Mouse (Mus musculus) heart, embryonic 15.5 days (tissue): ENCODE results near the gene Ccdc62. TPM values are rescaled to one million over a fixed set of nuclear protein-coding genes. Genes with fewer than 3 reads are reported as not detected.
A peak's percentile ranks its signal among the peaks of the same experiment; 100 is the strongest.

ENCODE experiments used
- ATAC-seq: fragments of 200-750 bp; cut with Nextera tagmentation; replicated peaks from 2 replicates; pipeline ENCODE4 v1.8.0; 2017; ENCODE audit warnings: low read depth, moderate TSS enrichment; ENCODE audit not compliant: insufficient number of reproducible peaks, insufficient read depth, low FRiP score
- H3K27ac ChIP-seq: fragments of 300-500 bp; sonication (generic); 2 replicates; pipeline ENCODE4 v1.5.1; 2015; ENCODE audit warnings: mild to moderate bottlenecking, inconsistent platforms
- H3K27me3 ChIP-seq: fragments of 300-500 bp; sonication (generic); 2 replicates; pipeline ENCODE4 v1.6.1; 2015; ENCODE audit warnings: inconsistent platforms
- H3K36me3 ChIP-seq: fragments of 300-500 bp; sonication (generic); 2 replicates; pipeline ENCODE4 v1.6.1; 2015; ENCODE audit warnings: mild to moderate bottlenecking, inconsistent platforms
- H3K4me1 ChIP-seq: fragments of 300-500 bp; sonication (generic); replicated peaks from 2 replicates; pipeline ENCODE4 v1.6.1; 2015; ENCODE audit warnings: inconsistent platforms
- H3K4me2 ChIP-seq: fragments of 300-500 bp; sonication (generic); 2 replicates; pipeline ENCODE4 v1.6.1; 2015; ENCODE audit warnings: inconsistent platforms, mild to moderate bottlenecking, moderate library complexity
- H3K4me3 ChIP-seq: fragments of 300-500 bp; sonication (generic); 2 replicates; pipeline ENCODE4 v1.5.1; 2015; ENCODE audit warnings: mild to moderate bottlenecking, inconsistent platforms
- H3K9ac ChIP-seq: fragments of 300-500 bp; sonication (generic); 2 replicates; pipeline ENCODE4 v1.6.1; 2015; ENCODE audit warnings: mild to moderate bottlenecking, inconsistent platforms
- H3K9me3 ChIP-seq: fragments of 300-500 bp; sonication (generic); replicated peaks from 2 replicates; pipeline ENCODE4 v1.6.1; 2016; ENCODE audit warnings: inconsistent platforms
- WGBS: fragments of 180-500 bp; shearing (Covaris S2); methylation state at CpG from one replicate; pipeline ENCODE4 v1.1.7; 2015; ENCODE audit warnings: mixed read lengths; 5-methylcytosine and 5-hydroxymethylcytosine counted together
- polyA plus RNA-seq: library from polyadenylated mRNA; unstranded; fragments of >200 nt; fragmentation: Nextera tagmentation; extraction: Ambion mirVana; gene quantifications from 2 replicates; pipeline ENCODE4 v1.2.1, GENCODE M21; 2015

The Ccdc62 gene
- polyA plus RNA-seq, 1 experiment from 2014 or later = 4.8 TPM

DNA sequence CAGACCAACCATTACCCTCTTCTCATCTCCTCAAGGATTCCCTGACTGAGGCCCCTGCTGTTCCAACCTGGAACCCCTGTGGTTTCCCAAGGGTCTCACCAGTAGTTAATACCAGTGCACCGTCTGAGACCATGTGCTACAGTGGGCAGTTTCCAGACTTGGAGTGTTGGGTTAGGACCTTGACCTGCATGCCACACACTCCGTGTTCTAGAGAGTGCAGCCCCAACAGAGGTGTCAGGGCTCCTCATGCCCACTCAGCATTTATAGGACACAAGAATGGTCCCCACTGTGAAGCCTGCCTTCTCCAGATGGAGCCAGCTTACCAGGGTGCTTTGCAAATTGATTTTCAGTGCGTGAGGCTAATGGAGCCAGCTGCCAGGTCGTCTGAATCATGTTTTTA lies 72.9 kb downstream of the Ccdc62 start:
- 68% methylated on average over 4 of the region's 4 CpGs for WGBS
- peaks cover 52% of the 10 kb centered on the region for H3K36me3 ChIP-seq
- H3K4me1 ChIP-seq = peaks cover 39% of the 10 kb centered on the region
- H3K4me3 ChIP-seq = no peak overlapping the region
- no peaks in the 10 kb centered on the region for H3K9me3 ChIP-seq
- no peak for ATAC-seq
- H3K27me3 ChIP-seq = no peaks in the 10 kb centered on the region
- 0 out of 2 replicates have a peak overlapping the region, but pooled peaks have one; percentile 17 for H3K27ac ChIP-seq
- H3K9ac ChIP-seq = no peak overlapping the region
- H3K4me2 ChIP-seq = no peak overlapping the region

DNA sequence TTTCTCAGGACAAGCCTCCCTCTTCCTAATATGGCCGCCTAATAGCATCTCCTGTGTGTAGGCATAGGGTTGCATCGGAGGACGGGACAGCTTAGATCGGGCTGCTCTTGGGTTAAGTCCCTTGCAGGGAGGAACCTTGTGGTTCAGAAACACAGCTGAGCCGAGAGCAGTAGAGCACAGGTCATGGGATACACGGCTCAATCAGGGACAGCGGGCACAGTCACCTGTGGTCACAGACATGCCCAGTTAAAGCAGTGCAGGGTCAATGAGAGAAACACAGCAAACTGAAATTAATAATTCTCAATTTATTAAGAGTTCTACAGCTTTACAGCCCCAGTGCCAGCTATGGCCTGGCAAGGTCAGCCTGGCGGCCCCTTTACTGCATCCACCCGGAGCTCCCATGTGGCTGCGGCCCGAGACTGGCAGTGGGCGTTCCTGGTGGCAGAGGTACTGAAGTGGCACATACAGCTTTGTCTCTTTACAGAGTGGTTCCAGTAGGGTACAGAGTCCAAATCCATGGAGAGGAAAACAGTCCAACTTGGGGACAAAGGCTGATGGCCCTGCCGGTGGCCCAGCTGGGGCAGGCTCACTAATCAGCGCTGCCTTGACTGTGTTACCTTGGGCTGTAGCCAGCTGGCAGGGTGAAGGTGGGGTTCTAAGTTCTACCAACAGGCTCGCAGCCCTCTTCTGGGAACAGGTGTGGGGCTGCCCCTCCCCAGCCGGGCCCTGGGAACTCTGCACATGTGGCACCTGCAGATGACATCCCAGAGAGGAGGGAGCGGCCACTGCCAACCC lies 74.1 kb downstream of the Ccdc62 start:
- Histone ChIP-seq H3K36me3 (peaks cover 63% of the 10 kb centered on the region), H3K9ac (no peak overlapping the region), H3K4me1 (peaks cover 41% of the 10 kb centered on the region), H3K27me3 (no peaks in the 10 kb centered on the region), H3K4me2 (no peak overlapping the region), H3K27ac (0 out of 2 replicates have a peak overlapping the region, but pooled peaks have one; percentile 3), H3K4me3 (no peak overlapping the region), H3K9me3 (no peaks in the 10 kb centered on the region)
- WGBS = 84% methylated on average over 17 of the region's 17 CpGs
- ATAC-seq = no peak

DNA sequence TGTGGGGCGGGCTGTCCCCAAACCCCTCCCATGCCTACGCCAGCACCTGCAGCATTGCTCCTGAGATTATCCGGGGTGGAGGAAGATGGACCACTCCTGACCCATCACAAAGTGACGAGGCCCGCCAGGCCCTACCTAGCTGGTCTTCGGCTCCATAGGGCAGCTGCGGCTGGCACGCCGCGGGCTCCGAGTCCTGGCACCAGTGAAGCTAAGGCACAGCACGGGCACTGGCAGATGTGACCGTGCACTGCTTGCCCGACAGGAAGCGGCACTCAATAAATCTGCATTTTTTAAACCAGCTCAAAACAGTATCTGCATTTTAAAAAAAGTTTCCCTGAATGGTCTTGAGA lies 74.6 kb downstream of the Ccdc62 start:
- Histone ChIP-seq H3K9me3 (no peaks in the 10 kb centered on the region), H3K4me2 (no peak overlapping the region), H3K9ac (no peak overlapping the region), H3K36me3 (peaks cover 66% of the 10 kb centered on the region), H3K27me3 (no peaks in the 10 kb centered on the region), H3K4me1 (peaks cover 46% of the 10 kb centered on the region), H3K4me3 (no peak overlapping the region), H3K27ac (no peak overlapping the region)
- ATAC-seq = no peak
- WGBS = 95% methylated on average over 15 of the region's 15 CpGs

DNA sequence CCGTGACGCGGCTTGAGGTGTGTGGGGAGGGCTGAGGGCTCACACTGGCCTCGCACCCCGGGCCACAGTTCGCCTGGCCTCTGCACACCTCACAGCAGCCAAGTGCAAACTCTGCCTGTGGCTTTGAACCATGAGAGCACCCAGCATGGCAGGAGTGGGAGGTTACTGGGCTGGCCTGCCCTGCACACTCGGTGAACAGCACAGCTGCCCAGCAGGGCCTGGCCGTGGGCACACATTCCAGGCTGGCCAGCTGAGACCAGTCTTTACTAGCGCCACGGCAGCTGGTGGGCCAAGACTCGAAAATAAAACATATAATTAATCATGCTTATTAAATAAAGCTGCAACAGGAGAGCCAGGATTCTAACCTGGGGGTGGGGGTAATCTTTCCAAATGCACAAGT lies 75.1 kb downstream of the Ccdc62 start:
- H3K4me2 ChIP-seq = no peak overlapping the region
- H3K27me3 ChIP-seq = no peaks in the 10 kb centered on the region
- peaks cover 66% of the 10 kb centered on the region for H3K36me3 ChIP-seq
- no peak overlapping the region for H3K27ac ChIP-seq
- 87% methylated on average over 11 of the region's 11 CpGs for WGBS
- no peaks in the 10 kb centered on the region for H3K9me3 ChIP-seq
- ATAC-seq = no peak
- peaks cover 51% of the 10 kb centered on the region for H3K4me1 ChIP-seq
- no peak overlapping the region for H3K4me3 ChIP-seq
- H3K9ac ChIP-seq = no peak overlapping the region

DNA sequence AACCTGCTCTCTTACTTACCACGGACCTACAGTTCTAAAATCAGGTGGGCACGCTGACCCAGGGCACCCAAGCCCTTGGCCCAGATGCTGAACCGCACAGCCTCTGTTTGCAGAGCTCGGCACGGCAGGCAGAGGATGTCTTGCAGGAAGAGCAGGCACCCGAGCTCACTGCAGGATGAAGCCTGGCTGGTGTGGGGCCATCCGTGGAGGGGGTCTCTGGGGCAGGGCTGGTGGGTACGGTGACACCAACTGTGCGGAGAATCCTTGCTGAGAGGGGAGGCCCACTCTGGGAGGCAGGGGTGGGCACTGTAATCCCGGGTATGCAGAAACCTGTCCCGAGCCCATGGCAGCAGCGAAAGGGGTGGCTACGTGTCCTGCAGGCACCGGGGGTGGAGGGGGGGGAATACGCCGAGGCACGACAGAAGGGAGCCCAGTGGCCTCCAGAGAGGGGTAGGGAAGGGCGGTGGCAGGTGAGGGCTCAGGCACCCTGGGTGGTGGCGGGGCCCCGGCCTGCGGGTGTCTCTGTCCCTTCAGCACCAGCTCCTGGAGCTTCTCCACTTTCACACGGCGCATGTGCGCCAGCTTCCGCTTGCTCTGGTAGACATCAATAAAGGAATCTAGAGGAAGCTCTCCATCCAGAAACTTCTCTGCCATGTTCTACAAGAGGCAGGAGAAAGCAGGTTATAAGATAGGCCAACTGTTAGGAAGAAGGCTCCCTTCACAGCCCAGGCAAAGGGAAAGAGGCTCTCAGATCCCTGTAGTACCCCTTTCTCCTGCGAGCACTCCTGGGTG lies 75.8 kb downstream of the Ccdc62 start:
- Histone ChIP-seq H3K4me2 (no peak overlapping the region), H3K4me3 (no peak overlapping the region), H3K27me3 (no peaks in the 10 kb centered on the region), H3K27ac (0 out of 2 replicates have a peak overlapping the region, but pooled peaks have one; percentile 45), H3K9me3 (no peaks in the 10 kb centered on the region), H3K36me3 (peaks cover 66% of the 10 kb centered on the region), H3K4me1 (peaks cover 54% of the 10 kb centered on the region), H3K9ac (no peak overlapping the region)
- 83% methylated on average over 26 of the region's 26 CpGs for WGBS
- no peak for ATAC-seq

DNA sequence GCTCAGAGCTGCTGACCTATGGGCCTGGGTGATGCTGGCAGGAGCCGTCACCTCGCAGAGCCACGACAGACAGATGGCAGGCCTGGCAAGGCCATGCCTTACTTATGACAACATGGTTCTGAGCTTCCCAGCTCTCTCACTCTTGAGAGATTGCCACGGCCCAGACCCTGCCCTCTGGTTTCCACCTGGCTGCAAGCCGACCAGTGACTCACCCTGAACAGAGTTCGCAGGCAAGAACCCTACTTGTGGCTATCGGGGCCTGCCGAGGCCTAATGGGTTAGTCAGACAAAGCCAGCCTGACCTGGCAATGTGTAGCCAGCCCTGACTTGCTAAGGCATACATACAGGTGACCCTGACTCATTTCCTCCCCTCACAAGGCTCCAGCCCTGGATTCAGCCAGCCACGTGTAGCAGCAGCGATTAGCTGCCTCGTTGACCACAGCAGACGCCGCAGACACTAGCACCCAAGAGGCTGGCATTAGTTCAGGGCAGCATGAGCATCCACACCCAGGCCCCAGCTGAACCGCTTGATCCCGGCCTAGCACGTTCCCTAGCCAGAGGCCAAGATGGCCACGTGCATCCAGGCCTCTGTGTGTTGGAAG lies 76.5 kb downstream of the Ccdc62 start:
- H3K4me2 ChIP-seq = no peak overlapping the region
- no peaks in the 10 kb centered on the region for H3K27me3 ChIP-seq
- H3K36me3 ChIP-seq = peaks cover 66% of the 10 kb centered on the region
- H3K9me3 ChIP-seq = no peaks in the 10 kb centered on the region
- peak overlapping the region; percentile 45 for H3K27ac ChIP-seq
- H3K9ac ChIP-seq = no peak overlapping the region
- peaks cover 60% of the 10 kb centered on the region for H3K4me1 ChIP-seq
- ATAC-seq = no peak; the same call in 1 of the 2 replicates
- 75% methylated on average over 17 of the region's 17 CpGs for WGBS
- no peak overlapping the region for H3K4me3 ChIP-seq

DNA sequence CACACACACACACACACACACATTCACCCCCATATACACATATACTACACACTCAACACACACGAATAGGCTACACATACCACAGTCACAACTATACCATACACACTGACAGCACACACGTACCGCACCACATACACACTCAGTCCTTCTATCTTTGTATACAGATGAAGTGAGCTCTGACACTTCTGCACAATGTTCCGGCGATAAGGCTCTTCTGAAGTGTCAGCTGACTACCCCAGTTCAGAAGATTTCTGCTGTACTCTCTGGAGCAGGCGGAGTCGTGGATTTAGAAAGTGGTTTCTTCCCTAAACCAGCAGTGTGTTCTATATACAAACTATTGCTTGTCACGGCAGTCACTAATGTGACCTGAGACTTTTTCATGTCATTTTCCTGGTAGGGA lies 79.6 kb downstream of the Ccdc62 start:
- H3K36me3 ChIP-seq = peaks cover 46% of the 10 kb centered on the region

DNA sequence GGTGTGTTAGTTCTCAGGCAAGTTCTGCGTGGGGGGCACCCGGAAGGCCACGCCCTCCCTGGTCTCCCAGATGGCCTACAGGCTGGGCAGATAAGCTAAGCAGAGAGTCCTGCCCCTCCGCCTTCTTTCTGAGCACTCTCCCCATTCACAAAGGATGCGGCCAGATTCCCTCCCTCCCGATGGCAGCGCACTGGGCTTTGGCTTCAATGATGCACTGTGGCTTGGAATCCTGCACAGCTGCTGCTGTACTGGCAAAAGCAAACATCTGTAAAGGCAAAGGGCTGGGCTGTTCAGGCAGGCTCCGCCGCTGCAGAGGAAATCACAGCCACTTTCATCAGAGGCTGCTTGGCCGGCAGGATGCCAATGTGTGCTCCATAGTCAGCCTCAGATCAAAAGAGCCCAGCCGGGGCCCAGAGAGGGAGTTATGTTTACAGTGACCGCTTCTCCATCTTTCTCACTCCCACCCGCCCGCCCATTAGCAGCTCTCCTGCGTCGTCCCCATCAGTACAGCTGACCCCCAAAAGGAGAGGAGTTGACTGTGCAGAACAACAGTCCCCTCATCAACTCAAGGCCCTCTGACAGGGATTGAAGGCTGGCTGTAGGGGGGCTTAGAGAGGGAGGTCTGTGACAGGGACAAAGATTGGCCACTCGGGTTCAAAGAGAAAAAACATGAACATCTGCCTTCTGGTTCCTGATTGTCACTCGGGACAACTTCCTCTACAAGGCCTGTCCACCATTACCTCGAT lies 80.6 kb downstream of the Ccdc62 start:
- ATAC-seq = peak; percentile 52
- H3K9ac ChIP-seq = peak overlapping the region; percentile 46
- H3K27ac ChIP-seq = peak overlapping the region; percentile 96
- no peaks in the 10 kb centered on the region for H3K27me3 ChIP-seq
- peak overlapping the region; percentile 12 for H3K4me3 ChIP-seq
- H3K4me1 ChIP-seq = peaks cover 75% of the 10 kb centered on the region
- no peaks in the 10 kb centered on the region for H3K9me3 ChIP-seq
- peaks cover 36% of the 10 kb centered on the region for H3K36me3 ChIP-seq
- peak overlapping the region; percentile 53 for H3K4me2 ChIP-seq
- 5% methylated on average over 19 of the region's 19 CpGs for WGBS

More for the DNA sequence above, 79.6 kb downstream of the Ccdc62 start:
- H3K4me3 ChIP-seq = no peak overlapping the region
- 46% methylated on average over 8 of the region's 8 CpGs for WGBS
- H3K9me3 ChIP-seq = no peaks in the 10 kb centered on the region
- H3K9ac ChIP-seq = no peak overlapping the region
- ATAC-seq = no peak
- H3K27ac ChIP-seq = peak overlapping the region; percentile 96
- no peaks in the 10 kb centered on the region for H3K27me3 ChIP-seq
- peak overlapping the region; percentile 53; the same call in 1 of the 2 replicates for H3K4me2 ChIP-seq
- H3K4me1 ChIP-seq = peaks cover 69% of the 10 kb centered on the region

DNA sequence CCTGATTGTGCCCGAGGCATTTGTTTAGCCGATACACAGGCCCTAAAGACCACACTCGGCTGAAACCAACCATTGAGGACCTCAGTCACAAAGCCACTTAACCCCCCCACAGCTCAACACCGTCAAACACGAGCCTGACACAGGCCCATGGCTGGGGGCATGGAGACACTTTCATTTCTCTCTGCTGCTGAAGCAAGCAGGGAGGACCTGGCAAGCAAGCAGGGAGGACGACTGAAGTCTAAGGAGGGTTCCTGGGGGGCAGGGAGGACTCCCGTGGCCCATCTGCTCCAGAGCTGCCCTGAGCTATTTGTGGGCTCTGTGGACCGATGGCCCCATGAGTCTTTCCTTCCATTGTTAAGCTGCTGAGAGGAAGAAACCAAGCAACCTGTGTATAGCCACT lies 81.4 kb downstream of the Ccdc62 start:
- no peak for ATAC-seq
- peak overlapping the region; percentile 96 for H3K27ac ChIP-seq
- H3K27me3 ChIP-seq = no peaks in the 10 kb centered on the region
- peaks cover 80% of the 10 kb centered on the region for H3K4me1 ChIP-seq
- H3K36me3 ChIP-seq = peaks cover 29% of the 10 kb centered on the region
- H3K4me3 ChIP-seq = 0 out of 2 replicates have a peak overlapping the region, but pooled peaks have one; percentile 12
- 7% methylated on average over 8 of the region's 8 CpGs for WGBS
- H3K9me3 ChIP-seq = no peaks in the 10 kb centered on the region
- peak overlapping the region; percentile 53 for H3K4me2 ChIP-seq
- peak overlapping the region; percentile 46 for H3K9ac ChIP-seq

DNA sequence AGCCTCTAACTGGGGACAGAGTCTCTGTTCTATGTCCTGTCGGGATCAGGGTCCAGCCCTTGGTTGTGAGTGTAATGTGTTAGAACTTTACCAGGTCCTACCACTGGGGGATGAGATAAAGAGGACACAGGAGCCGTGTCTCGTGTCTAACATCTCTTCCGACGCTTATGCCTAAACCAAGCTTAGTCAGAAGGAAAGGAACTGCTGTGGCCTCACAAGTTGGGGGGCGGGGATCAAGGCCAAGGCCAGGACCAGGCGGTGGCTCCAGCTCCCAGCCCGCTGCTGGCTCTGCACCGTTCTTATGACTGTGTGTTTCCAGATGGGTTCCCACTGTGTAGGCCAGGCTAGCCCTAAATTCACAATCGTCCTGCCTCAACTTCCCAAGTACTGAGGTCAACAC lies 82.4 kb downstream of the Ccdc62 start:
- Histone ChIP-seq H3K4me2 (peak overlapping the region; percentile 53; the same call in 1 of the 2 replicates), H3K9me3 (no peaks in the 10 kb centered on the region), H3K36me3 (peaks cover 19% of the 10 kb centered on the region), H3K9ac (no peak overlapping the region), H3K27ac (peak overlapping the region; percentile 96), H3K4me3 (no peak overlapping the region), H3K4me1 (peaks cover 84% of the 10 kb centered on the region), H3K27me3 (no peaks in the 10 kb centered on the region)
- ATAC-seq = no peak
- 51% methylated on average over 10 of the region's 10 CpGs for WGBS
